Mouse (Mus musculus) C2C12 (cell line): Measurements from ENCODE around the gene Macrod1.

Experiments
- CTCF ChIP-seq: IDR thresholded peaks from one replicate; pipeline ENCODE4 v1.5.1; 2011; ENCODE audit not compliant: control insufficient read depth, insufficient read depth, insufficient read length
- MAX ChIP-seq: IDR thresholded peaks from one replicate; pipeline ENCODE4 v1.6.1; 2011; ENCODE audit warnings: mild to moderate bottlenecking, control low read depth
- MYOD1 ChIP-seq: IDR thresholded peaks from one replicate; pipeline ENCODE4 v1.6.1; 2011; ENCODE audit warnings: low read depth; ENCODE audit not compliant: control insufficient read depth, insufficient read length

- TF ChIP-seq CTCF (no peak), MAX (no peak), MYOD1 (no peak)
These were observed 48.9 kb downstream of the Macrod1 start, which contains the start of gene Flrt1 for GRCm38 (mm10) chr19:7105544-7105943.
